Mouse (Mus musculus): ENCODE results near the gene Thoc5. TPM values are rescaled to one million over a fixed set of nuclear protein-coding genes. Genes with fewer than 3 reads are reported as not detected.

The Thoc5 gene
- polyA plus RNA-seq (2015; fragmentation: Illumina TruSeq; extraction: RNeasy Lipid Tissue Mini Kit (QIAGEN cat#74804); ENCODE audit: insufficient read depth, low replicate concordance), result 36.4 TPM

DNA sequence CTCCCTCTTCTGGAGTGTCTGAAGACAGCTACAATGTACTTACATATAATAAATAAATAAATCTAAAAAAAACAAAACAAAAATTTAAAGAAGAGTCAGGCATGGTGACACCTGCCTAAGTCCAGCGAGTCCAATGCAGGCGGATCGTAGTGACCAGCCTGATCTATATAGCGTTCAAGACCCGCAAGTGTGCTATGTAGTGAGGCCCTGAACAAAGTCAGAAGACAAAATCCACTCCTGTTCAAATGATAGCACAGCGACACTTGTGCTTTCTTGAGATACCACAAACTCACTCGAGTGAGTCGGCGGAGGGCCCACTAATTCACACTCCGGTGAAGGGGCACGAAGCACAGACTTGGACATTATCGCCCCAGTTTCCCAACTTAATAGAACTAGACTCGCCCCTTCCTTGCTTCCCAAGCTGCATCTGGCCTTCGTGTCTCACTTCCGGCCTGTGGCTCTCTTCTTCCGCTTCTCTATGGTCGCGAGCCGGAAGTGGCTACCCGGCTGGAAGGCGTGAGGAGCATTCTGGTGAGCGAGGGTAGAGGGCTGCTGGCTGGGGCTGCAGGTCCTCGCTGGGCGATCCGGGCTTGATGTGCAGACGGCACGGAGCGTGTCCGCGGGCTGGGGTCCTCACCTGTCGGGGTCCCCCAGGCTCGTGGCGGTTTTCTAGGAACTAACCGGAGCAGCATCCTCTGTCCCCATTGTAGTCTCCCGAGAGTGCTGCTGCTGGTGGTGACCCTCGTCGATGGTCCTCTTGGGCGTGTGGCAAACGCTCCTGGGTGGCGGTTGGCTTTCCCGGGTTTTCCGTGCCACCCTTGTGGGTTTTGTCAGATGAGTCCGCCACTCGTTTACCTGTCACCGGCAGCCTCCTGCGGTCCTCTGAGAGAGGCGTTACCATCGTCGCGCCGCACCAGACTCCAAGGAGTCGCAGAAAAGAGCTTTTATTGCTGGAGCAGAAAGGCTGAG, at the start of gene Thoc5:
Thoc5 (plus strand) TSS at position 473 of the 969 bp plus-strand sequence.

DNA sequence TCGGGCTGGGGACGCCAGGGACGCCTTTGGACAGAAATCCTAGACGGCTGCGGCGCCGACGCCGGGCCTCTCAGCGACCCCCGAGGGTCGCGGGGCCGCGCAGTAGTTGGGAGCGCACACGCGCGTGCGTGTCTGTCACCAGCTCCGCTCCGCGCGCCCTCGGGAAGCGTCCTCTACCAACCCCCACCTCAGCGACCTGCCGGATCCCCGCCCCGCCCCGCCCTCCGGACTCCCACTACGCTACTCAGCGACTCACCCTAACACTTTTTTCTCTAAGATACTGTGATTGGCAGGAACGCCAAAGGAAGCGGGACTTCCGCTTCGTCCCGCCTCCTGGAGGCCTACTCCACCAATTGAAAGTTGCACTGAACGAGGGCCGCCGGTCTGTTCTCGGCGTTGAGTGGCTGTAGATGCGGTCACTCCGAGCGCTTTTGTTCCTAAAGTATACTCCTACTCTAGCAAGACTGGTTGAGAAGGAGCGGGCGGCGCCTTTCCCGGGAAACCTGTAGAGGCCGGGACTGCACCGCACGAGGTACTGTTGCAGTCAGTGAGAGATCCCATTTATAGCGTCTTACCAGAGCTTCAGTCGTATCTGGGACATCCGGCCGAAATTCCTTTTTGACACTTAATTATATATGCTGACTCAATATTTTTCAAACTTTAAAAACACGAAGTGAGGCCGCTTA, 45.7 kb upstream of the Thoc5 start, which contains the start of gene Nf2:
Nf2 (minus strand) TSS at position 279 of the 686 bp plus-strand sequence.

DNA sequence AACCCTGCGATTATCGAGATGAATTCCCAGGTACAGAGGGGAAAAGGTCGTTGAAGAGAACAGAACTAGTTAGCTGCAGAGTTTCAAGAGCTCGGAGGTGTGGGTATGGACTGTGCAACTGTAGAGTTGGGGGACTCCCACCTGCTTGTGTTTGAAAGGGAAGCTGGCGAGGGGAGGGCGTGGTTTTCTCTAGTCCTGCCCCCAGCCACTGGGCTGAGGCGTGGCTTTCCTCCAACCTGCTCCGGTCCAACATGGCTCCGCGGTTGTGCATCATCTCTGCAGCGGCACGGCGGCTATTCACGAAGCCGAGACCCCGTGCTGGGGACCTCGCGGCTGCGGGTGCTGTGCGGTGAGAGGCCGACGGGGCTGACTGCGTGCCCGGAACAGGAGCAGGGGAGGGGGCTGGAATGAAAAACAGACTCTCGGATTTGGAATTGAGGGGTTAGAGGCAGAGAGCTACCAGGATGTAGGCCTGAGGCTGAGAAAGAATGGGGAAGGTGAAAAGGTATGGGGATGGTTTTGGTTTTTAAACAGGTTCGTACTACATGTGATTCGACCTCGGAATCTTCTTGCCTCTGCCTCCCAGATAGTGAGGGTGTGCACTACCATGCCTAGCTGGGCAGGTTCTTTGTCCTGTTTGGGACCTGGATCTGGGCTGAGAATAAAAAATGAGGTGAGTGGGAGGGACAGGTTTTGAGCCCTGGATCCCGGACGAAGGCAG, 21.2 kb upstream of the Thoc5 start, which contains the start of gene Nipsnap1:
Nipsnap1 (plus strand) TSS at position 197 of the 721 bp plus-strand sequence.

DNA sequence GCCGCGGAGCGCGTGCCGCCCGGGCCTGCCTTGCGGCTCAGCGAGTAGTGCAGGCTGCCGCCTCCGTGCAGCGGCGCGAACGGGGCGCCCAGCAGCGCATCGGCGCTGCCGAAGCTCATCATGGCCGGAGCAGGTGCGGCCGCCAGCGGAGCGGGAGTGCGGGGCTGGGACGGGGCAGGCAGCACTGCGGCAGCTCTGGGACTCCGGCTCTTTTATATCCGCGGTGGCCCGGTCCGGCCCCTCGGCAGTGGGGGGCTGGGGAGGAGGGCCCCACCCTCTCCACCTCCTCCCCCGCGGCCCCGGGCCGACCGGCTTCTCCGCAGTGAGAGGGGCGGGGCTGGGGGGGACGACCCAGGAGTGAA, 52.7 kb downstream of the Thoc5 start, which contains the start of gene Nefh:
Nefh (minus strand) TSS at position 252 of the 362 bp plus-strand sequence.

Other genes starting within 250 kb of the Thoc5 start
- 53.9 TPM for gene Uqcr10, start 191.0 kb upstream of the Thoc5 start, polyA plus RNA-seq (2015; fragmentation: Illumina TruSeq; extraction: RNeasy Lipid Tissue Mini Kit (QIAGEN cat#74804); ENCODE audit: insufficient read depth, low replicate concordance)
- 12.2 TPM for gene Zmat5, start 190.6 kb upstream of the Thoc5 start, polyA plus RNA-seq (2015; fragmentation: Illumina TruSeq; extraction: RNeasy Lipid Tissue Mini Kit (QIAGEN cat#74804); ENCODE audit: insufficient read depth, low replicate concordance)
- gene Cabp7, start 148.5 kb upstream of the Thoc5 start, polyA plus RNA-seq (2015; fragmentation: Illumina TruSeq; extraction: RNeasy Lipid Tissue Mini Kit (QIAGEN cat#74804); ENCODE audit: insufficient read depth, low replicate concordance), result not detected
- gene Nf2, start 45.8 kb upstream of the Thoc5 start, polyA plus RNA-seq (2015; fragmentation: Illumina TruSeq; extraction: RNeasy Lipid Tissue Mini Kit (QIAGEN cat#74804); ENCODE audit: insufficient read depth, low replicate concordance), result 40.6 TPM
- 18.0 TPM for gene Nipsnap1, start 21.4 kb upstream of the Thoc5 start, polyA plus RNA-seq (2015; fragmentation: Illumina TruSeq; extraction: RNeasy Lipid Tissue Mini Kit (QIAGEN cat#74804); ENCODE audit: insufficient read depth, low replicate concordance)
- 2.3 TPM for gene Nefh, start 52.7 kb downstream of the Thoc5 start, polyA plus RNA-seq (2015; fragmentation: Illumina TruSeq; extraction: RNeasy Lipid Tissue Mini Kit (QIAGEN cat#74804); ENCODE audit: insufficient read depth, low replicate concordance)
- 90.6 TPM for gene Ap1b1, start 91.5 kb downstream of the Thoc5 start, polyA plus RNA-seq (2015; fragmentation: Illumina TruSeq; extraction: RNeasy Lipid Tissue Mini Kit (QIAGEN cat#74804); ENCODE audit: insufficient read depth, low replicate concordance)
- gene Rasl10a, start 162.8 kb downstream of the Thoc5 start, polyA plus RNA-seq (2015; fragmentation: Illumina TruSeq; extraction: RNeasy Lipid Tissue Mini Kit (QIAGEN cat#74804); ENCODE audit: insufficient read depth, low replicate concordance), result 0.88 TPM
- gene Gas2l1, start 170.0 kb downstream of the Thoc5 start, polyA plus RNA-seq (2015; fragmentation: Illumina TruSeq; extraction: RNeasy Lipid Tissue Mini Kit (QIAGEN cat#74804); ENCODE audit: insufficient read depth, low replicate concordance), result 7.0 TPM
- 6.4 TPM for gene Rhbdd3, start 203.6 kb downstream of the Thoc5 start, polyA plus RNA-seq (2015; fragmentation: Illumina TruSeq; extraction: RNeasy Lipid Tissue Mini Kit (QIAGEN cat#74804); ENCODE audit: insufficient read depth, low replicate concordance)
- 596 TPM for gene Ewsr1, start 203.9 kb downstream of the Thoc5 start, polyA plus RNA-seq (2015; fragmentation: Illumina TruSeq; extraction: RNeasy Lipid Tissue Mini Kit (QIAGEN cat#74804); ENCODE audit: insufficient read depth, low replicate concordance)